Mouse (Mus musculus) olfactory bulb, adult 2 months (tissue): ENCODE results near the gene BC051665.

Experiments used
- CTCF ChIP-seq: fragments of 200-500 bp; IDR thresholded peaks from 2 replicates; pipeline ENCODE4 v1.5.1; 2012; ENCODE audit warnings: low read depth, mild to moderate bottlenecking, low read length, moderate library complexity; ENCODE audit not compliant: insufficient read depth
- POLR2A ChIP-seq: fragments of 200-500 bp; IDR thresholded peaks from 2 replicates; pipeline ENCODE4 v1.6.1; 2012; ENCODE audit warnings: mild to moderate bottlenecking, low read depth, low read length, moderate library complexity; ENCODE audit not compliant: insufficient read depth

GRCm38 (mm10) chr13:60809690-60810089 is 23.5 kb upstream of the BC051665 start:
- no peak for TF ChIP-seq CTCF
- no peak for TF ChIP-seq POLR2A
